Mouse (Mus musculus): ENCODE measurements at regions not wholly inside any gene's neighbourhood (a gene's known extent, or its start where the extent isn't known, plus 50 kb on each side); places are given as distances from the start of the nearest gene placed in this dataset.
A peak's percentile ranks its signal among the peaks of the same experiment; 100 is the strongest.

GRCm38 (mm10) chr17:16101548-16101947, 270.7 kb upstream of the Rgmb start:
- no peak for DNase-seq (ENCODE audit: low spot score in 2 of 2)

GRCm38 (mm10) chr17:16092952-16093351, 262.1 kb upstream of the Rgmb start:
- no peak for DNase-seq (ENCODE audit: low spot score in 2 of 2)

- no peak for DNase-seq (ENCODE audit: low spot score in 2 of 2)
Measured at GRCm38 (mm10) chr17:16089619-16090280, 258.9 kb upstream of the Rgmb start.

DNA sequence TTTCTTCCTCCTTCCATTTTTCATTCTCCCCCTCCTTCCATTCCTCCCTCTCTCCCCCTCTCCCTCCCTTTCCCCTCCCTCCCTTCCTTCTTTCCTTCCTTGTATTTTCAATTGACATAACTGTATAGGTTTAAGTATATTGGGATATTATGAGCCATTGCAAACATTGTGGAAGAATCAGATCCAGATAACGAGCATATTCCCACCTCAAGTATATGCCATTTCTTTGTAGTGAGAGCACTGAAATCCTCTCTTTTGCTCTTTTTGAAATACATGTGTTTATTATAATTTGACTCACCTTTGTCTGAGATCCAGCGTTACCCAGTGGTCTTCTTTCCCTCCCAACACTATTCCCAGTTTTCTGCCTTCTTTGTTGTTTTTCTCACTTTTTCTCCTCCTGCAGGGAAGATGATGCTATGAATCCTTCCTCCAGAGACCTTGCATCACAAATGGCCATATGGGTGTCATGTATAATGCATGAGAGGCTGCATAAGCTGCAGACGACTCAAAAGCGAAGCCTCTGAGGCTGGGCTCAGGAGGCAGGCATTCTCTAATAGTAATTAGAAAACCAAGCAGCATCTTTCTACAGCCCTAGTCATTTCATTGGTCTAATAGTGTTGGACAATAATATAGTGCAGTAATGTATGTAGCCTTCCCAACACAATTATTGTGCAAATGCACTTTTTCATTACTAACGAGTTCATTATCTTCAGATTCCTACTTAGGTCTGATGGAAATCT, 258.2 kb upstream of the Rgmb start:
- DNase-seq (ENCODE audit: low spot score in 2 of 2) = peak; percentile 17 to 32

DNA sequence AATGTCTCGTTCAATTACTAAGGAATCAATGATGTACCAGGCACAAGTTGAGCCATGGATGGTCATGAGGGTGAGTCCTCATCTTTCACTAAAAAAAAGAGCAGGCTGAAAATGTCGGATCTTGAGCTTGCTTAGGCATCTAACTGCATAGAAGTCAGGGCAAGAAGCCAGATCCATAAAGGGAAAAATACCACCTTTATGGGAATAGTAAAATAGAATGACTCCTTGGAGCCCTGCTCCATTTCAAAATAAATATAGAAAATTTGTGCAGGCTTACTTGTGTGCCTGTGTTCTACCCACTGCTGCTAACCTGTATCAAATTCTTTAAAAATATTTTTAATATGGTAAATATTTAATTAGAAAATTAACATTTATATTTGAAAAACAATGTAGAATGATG, 256.2 kb upstream of the Rgmb start:
- no peak for DNase-seq (ENCODE audit: low spot score in 2 of 2)

- DNase-seq (ENCODE audit: low spot score in 2 of 2) = no peak
Measured at GRCm38 (mm10) chr17:16082842-16083241, 252.0 kb upstream of the Rgmb start.

DNA sequence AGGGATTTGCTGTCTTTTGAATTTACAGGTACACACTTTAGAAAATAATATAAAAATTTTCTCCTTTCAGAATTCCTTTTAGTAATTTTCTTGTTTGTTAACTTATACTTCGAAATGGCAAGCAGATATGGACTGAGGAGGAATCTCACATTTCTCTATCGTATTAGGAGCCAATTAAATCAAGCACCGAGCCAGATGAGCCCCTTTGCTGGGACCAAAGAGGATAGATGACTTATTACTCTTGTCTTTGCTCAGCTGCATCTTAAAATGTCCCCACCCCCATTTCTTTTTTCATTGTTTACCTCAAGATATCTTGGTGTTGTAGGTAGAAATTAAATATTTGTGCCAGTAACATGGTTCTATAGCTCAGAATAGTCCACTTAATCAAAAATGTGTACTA, 247.7 kb upstream of the Rgmb start:
- DNase-seq (ENCODE audit: low spot score in 2 of 2) = no peak

GRCm38 (mm10) chr17:16069334-16069733, 238.5 kb upstream of the Rgmb start:
- DNase-seq (ENCODE audit: low spot score in 2 of 2) = no peak

- DNase-seq (ENCODE audit: low spot score in 2 of 2) = no peak
Measured at GRCm38 (mm10) chr17:16067858-16068257, 237.0 kb upstream of the Rgmb start.

GRCm38 (mm10) chr17:16054481-16054880, 223.6 kb upstream of the Rgmb start:
- DNase-seq (ENCODE audit: low spot score in 2 of 2) = peak in 1 of 2 experiments; percentile 22

DNA sequence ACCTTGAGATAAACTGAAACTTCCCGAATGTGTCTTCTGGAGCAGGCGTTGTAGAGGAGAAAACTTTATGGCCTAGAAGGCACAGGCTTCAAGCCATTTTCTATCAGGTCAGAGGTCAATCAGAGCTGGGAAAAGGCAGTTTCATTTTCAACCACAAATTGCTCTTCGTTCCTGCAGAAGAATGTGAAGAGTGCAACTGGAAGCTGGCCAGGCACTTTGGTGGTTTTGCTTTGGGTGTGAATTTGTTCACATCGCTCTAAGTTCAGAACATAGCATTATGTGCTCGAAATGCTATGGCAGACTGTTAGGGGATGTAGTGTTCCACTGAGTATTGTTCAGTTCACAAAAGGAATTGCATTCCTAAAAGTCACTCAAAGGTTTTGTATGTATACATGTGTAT, 220.9 kb upstream of the Rgmb start:
- DNase-seq (ENCODE audit: low spot score in 2 of 2) = no peak

- peak in 1 of 2 experiments; percentile 19 for DNase-seq (ENCODE audit: low spot score in 2 of 2)
Measured at GRCm38 (mm10) chr17:16041542-16042251, 210.9 kb upstream of the Rgmb start.

DNA sequence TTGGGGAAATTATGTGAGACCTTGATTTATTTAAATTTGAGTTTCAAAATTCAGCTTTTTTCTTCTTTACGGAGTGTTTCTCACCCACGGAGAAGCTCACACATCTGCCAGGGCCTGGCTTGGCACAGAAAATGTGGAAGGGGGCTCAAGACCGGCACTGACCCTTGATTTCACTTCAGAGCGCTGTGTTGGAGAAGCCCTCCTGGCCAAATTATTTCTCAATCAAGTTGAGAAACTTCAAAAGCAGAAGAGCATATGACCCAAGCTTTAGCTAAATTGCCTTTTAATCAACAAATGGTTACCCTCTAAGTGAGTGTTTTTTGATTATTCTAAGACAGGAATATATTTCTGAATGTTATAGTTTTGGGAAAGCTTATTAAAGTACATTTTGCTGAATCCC, 197.2 kb upstream of the Rgmb start:
- DNase-seq (ENCODE audit: low spot score in 2 of 2) = no peak

GRCm38 (mm10) chr17:16004871-16005575, 174.2 kb upstream of the Rgmb start:
- no peak for DNase-seq (ENCODE audit: low spot score in 2 of 2)

GRCm38 (mm10) chr17:16004002-16004401, 173.2 kb upstream of the Rgmb start:
- no peak for DNase-seq (ENCODE audit: low spot score in 2 of 2)

- no peak for DNase-seq (ENCODE audit: low spot score in 2 of 2)
Measured at GRCm38 (mm10) chr17:15998771-15999170, 167.9 kb upstream of the Rgmb start.

DNA sequence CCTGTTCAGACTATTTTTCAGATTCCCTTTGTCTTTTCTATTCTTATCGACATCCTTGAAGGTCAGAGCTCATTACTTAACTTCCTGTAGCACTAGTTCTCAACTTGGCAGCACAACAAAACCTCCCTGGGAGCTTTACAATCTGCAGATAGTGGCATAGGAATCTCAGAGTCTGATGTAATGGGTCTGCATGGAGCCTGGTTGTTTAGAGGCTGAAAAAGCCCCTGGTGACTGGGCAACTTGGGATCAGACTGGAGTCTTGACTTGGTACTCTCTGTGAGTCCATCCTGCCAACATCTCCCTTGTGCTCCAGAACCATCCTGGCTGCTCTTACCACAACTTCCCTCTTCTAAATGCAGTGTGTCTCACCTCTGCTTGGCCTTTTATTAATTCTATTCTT, 166.4 kb upstream of the Rgmb start:
- DNase-seq (ENCODE audit: low spot score in 2 of 2) = no peak

GRCm38 (mm10) chr17:15995493-15995892, 164.7 kb upstream of the Rgmb start:
- DNase-seq (ENCODE audit: low spot score in 2 of 2) = no peak

DNA sequence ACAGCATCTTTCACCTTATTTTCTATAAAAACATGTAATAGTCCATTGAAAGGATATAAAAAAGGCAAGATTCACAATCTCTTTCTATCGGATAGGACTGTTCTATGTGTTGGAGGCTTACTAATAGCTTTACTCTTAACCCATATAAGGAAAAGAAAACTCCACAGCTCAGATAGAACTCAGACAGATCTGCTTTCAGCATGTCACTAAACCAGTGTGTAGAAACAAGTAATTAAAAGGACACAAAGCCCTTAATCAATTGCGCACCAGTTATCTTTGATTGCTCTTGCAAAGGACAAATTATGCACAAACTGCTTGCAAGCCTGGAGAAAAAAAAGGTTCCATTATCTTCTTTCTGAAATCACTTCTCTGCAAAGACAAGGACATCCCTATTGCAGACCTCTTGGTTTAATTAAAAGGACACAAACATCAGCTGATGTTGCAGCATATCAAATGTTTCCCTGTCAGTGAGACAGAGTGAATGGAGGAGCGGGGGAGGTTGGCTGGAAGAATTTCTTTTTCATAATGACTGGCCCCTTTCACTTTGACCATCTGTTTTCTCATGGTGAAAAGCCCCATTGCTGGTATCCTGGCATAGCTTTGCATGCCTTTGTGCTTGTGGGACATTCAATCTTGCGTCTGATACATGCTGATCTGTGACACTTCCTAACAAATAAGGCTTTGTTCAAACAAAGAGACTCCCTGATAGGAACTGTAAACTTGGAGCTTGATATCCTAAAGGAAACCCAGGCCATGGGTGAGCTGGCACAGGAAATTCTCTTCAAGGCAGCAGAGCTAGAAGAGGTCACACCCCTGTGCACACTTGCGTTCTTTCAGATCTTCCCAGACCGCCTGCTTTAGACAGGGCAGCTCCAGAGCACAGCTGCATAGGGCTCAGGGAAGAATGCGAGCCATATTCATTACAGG, 162.8 kb upstream of the Rgmb start:
- peak; percentile 38 to 62 for DNase-seq (ENCODE audit: low spot score in 2 of 2)

DNA sequence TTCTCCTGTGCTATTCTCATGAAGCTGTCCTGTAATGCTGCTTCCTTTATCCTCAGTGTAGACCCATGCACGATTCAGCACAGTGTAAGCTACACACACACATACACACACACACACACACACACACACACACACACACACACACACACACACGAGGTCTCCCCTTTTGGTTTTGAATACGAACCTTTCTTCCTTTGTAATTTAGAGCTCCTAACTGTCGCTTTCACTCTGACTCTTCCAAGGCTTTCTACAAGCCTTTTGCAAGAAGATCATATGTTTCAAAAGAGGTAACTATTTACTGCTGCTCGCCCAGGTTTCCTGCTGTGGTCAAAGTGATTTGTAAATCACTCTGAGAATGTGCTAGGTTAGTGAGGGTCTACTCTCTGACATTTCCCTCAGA, 161.1 kb upstream of the Rgmb start:
- DNase-seq (ENCODE audit: low spot score in 2 of 2) = no peak

GRCm38 (mm10) chr17:15990303-15990702, 159.5 kb upstream of the Rgmb start:
- peak; percentile 23 to 31 for DNase-seq (ENCODE audit: low spot score in 2 of 2)

Measured in right cerebral cortex, postnatal 10 days (tissue).